Mouse (Mus musculus): ENCODE data around the gene Pip5kl1. TPM values are rescaled to one million over a fixed set of nuclear protein-coding genes. Genes with fewer than 3 reads are reported as not detected.
A peak's percentile ranks its signal among the peaks of the same experiment; 100 is the strongest.

Pip5kl1 gene
- polyA plus RNA-seq, 1 experiment = 0.67 TPM

DNA sequence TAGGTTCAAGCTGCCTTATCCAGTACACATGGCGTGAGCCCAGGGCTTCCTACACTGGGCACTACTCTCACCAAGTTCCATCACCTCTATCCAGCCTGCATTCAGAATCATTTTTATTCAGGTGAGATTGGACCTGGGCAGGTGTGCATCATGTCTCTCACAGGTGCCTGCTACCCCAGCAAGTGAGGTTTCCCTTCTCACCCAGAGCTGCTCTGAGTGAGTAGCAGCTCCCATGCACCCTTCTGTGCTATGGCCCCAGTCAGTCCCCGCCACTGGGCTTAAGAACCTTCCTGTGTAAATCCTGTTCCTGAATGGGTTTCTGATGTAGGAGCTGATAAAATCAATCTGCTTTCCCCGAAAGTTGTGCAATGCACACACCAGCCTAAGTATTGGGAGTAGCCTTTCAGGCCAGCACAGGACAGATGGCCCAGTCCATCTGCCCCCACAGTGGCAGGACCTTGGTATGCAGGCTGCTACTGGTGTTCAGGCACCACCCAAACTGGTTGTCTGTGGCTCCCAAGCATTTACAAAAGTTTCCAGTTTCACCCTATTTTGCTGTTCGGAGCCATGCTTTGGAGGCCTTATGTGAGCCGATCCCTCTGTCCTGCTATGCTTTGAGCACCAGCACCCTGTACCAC lies 49.6 kb downstream of the Pip5kl1 start:
- Histone ChIP-seq H3K27ac (ENCODE audit: insufficient read depth, low read length) (no peak overlapping the region), H3K4me3 (ENCODE audit: insufficient read depth, low read length) (no peak overlapping the region), H3K4me1 (ENCODE audit: control insufficient read depth, insufficient read depth, low read length) (peaks cover 16% of the 10 kb centered on the region)
- TF ChIP-seq CTCF (IDR thresholded peaks at IDR 0.05; ENCODE audit: borderline replicate concordance, insufficient read depth, low read length) (no peak), POLR2A (IDR thresholded peaks at IDR 0.05; ENCODE audit: low read depth, low read length) (no peak)

DNA sequence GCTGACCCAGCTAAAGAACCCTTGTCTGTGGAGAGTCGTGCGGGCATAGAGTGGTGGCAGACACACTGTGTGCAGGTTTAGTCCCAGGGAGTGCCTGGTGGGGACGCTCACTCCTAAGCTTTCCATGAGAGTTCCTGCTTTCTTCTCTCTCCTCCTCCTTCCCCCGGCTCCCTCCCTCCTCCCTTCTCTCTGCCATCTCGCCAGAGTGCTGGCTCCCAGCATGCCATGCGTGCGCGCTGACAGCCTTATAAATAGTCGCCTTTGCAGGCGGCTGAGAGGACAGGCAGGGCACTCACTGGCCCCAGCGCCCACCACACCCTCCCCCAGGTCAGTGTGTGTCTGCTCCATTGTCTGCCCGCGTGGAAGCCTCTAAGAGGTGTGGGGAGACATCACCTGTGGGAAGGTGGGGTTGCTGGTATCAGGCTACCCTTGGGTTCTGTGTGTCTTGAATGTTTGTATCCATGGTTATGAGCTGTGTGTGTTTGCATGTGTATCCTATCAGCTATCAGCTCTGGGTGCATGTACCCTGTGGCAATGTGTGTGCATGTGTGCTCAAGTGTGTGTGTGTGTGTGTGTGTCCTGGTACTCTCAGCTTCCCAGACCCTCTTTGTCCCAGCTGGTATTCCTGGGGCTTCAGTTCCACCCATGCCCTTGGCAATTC lies 50.7 kb downstream of the Pip5kl1 start:
- no peak for TF ChIP-seq CTCF (IDR thresholded peaks at IDR 0.05; ENCODE audit: borderline replicate concordance, insufficient read depth, low read length)
- TF ChIP-seq POLR2A (IDR thresholded peaks at IDR 0.05; ENCODE audit: low read depth, low read length) = peak; percentile 55; the same call in 1 of the 2 replicates
- Histone ChIP-seq H3K27ac (ENCODE audit: insufficient read depth, low read length) (peak overlapping the region; percentile 6; the same call in 1 of the 2 replicates), H3K4me1 (ENCODE audit: control insufficient read depth, insufficient read depth, low read length) (peaks cover 14% of the 10 kb centered on the region), H3K4me3 (ENCODE audit: insufficient read depth, low read length) (no peak overlapping the region)

DNA sequence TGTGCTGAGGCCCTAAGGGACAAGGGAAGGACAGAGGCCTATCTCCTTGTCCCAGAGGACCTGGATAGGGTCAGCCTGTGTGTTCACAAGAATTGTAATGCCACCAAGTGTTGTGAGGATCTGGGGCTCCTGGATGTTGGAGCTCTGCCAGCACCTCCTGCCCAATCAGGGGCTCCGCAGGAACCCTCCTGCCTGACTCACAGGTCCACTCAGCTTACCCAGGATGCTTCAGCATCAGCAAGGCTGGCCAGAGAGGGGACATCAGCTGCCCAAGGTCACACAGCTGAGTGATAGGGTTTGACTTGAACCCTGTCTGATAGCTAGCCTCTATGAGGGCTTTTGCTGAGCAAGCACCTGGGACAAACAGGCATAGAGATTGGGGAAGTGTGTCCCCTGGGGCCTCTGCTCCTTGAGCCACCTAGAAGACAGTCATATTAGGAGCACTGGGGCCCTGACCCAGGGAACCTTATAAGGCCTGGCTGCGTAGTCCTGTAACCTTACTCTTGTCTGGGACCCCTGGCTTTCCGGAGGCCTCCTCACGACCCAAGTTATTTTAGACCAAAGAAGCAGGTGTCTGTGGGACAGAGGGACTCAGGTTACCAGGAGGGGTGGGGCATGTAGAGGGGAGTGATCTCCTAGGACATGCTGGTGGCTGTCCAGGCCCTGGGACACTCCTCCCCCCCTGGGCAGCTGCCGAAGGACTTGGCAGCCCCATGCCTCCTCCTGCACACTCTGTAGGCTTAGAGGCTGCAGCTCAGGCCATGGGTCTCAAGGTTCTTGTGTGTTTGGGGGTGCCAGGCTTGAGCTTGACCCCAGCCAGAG lies 51.5 kb downstream of the Pip5kl1 start:
- H3K4me3 ChIP-seq (ENCODE audit: insufficient read depth, low read length) = no peak overlapping the region

DNA sequence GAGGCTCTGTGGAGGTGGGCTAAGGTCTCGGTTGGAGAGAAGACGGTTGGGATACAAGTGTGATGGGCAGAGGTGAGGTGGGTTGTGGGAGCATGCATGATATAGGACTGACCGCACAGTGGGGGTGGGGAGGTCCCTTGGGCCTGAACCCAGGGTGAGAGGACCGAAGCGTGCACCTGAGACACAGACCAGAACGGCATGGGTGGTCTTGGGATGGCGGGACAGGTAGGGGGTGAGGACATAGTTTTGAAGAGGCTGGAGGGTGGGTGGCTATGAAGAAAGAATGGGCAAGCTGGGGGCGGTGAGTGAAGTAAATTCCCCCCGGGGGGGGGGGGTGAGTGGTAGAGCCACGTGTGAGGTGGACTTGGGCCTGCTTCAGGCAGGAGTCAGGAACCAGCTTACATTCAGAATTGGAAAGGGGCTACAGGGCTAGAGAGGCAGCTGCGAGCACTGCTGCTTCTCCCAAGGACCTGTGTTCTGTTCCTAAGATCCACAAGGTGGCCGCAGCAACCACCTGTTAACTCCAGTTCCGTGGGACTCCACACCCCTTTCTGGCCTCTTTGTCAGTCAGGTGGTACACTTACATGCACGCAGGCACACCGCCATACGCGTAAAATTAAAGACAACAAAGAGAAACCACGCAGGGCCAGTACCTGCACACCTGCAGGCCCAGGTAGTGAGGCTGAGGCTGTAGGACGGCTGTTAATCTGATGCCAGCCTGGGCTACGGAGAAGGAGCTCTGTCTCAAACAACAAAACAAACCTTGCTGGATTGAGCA lies 52.9 kb downstream of the Pip5kl1 start:
- H3K4me1 ChIP-seq (ENCODE audit: control insufficient read depth, insufficient read depth, low read length) = peaks cover 7% of the 10 kb centered on the region; the same call in 1 of the 2 replicates
- no peak overlapping the region for H3K27ac ChIP-seq (ENCODE audit: insufficient read depth, low read length)
- H3K4me3 ChIP-seq (ENCODE audit: insufficient read depth, low read length) = no peak overlapping the region
- no peak for TF ChIP-seq POLR2A (IDR thresholded peaks at IDR 0.05; ENCODE audit: low read depth, low read length)
- TF ChIP-seq CTCF (IDR thresholded peaks at IDR 0.05; ENCODE audit: borderline replicate concordance, insufficient read depth, low read length) = no peak

More for the DNA sequence above, 51.5 kb downstream of the Pip5kl1 start:
- TF ChIP-seq CTCF (IDR thresholded peaks at IDR 0.05; ENCODE audit: borderline replicate concordance, insufficient read depth, low read length) (no peak), POLR2A (IDR thresholded peaks at IDR 0.05; ENCODE audit: low read depth, low read length) (no peak)
- Histone ChIP-seq H3K27ac (ENCODE audit: insufficient read depth, low read length) (peak overlapping the region; percentile 6; the same call in 1 of the 2 replicates), H3K4me1 (ENCODE audit: control insufficient read depth, insufficient read depth, low read length) (peaks cover 7% of the 10 kb centered on the region; the same call in 1 of the 2 replicates)

DNA sequence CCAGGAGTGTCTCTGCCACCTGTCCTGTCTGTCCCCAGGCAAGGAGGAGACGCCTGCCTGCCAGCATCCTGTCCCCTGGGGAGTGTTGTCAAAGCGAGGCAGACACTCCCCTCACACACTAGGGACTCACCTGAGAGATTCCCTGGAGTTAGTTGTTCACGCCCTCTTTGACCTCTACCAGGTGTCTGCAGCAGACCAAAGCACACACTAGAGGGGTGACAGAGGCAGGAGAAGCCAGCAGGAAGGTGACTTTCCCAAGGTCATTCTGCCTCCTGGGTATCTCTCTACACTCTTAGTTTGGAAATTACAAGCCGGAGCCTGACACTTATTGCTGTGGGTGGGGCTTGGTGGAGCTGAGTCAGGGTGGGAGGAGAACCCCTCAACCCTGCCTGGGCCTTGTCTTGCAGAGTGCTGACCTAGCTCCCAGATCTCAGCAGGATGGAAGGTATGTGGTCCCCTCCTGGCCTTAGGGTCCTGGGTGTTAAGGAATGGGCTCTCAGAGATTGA lies 53.5 kb downstream of the Pip5kl1 start:
- H3K4me3 ChIP-seq (ENCODE audit: insufficient read depth, low read length) = peak overlapping the region; percentile 41
- H3K27ac ChIP-seq (ENCODE audit: insufficient read depth, low read length) = peak overlapping the region; percentile 87
- TF ChIP-seq CTCF (IDR thresholded peaks at IDR 0.05; ENCODE audit: borderline replicate concordance, insufficient read depth, low read length) (no peak), POLR2A (IDR thresholded peaks at IDR 0.05; ENCODE audit: low read depth, low read length) (peak; percentile 61)
- peaks cover 7% of the 10 kb centered on the region; the same call in 1 of the 2 replicates for H3K4me1 ChIP-seq (ENCODE audit: control insufficient read depth, insufficient read depth, low read length)

DNA sequence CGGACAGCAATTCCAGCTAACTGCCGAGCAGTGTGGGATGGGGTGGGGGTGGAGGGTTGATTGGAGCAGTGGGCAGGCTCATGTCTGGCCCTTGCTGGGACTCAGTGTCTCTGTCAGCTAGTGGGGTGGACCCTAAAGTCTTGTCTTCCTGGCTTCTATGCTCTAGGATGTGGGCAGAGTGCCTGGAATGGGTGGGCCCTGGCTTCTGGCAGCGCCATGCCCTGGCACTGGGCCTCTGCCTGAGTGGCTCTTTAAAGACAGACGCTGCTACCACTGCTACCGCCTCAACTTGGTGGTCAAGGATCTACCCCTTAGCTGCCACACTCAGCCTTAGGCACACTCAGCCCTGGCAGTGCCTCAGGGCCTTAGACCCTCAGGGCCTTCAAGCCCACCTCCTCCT lies 54.1 kb downstream of the Pip5kl1 start:
- H3K27ac ChIP-seq (ENCODE audit: insufficient read depth, low read length) = peak overlapping the region; percentile 87
- peak; percentile 51; the same call in 1 of the 2 replicates for TF ChIP-seq POLR2A (IDR thresholded peaks at IDR 0.05; ENCODE audit: low read depth, low read length)
- no peak for TF ChIP-seq CTCF (IDR thresholded peaks at IDR 0.05; ENCODE audit: borderline replicate concordance, insufficient read depth, low read length)
- peak overlapping the region; percentile 41 for H3K4me3 ChIP-seq (ENCODE audit: insufficient read depth, low read length)
- peaks cover 9% of the 10 kb centered on the region; the same call in 1 of the 2 replicates for H3K4me1 ChIP-seq (ENCODE audit: control insufficient read depth, insufficient read depth, low read length)

DNA sequence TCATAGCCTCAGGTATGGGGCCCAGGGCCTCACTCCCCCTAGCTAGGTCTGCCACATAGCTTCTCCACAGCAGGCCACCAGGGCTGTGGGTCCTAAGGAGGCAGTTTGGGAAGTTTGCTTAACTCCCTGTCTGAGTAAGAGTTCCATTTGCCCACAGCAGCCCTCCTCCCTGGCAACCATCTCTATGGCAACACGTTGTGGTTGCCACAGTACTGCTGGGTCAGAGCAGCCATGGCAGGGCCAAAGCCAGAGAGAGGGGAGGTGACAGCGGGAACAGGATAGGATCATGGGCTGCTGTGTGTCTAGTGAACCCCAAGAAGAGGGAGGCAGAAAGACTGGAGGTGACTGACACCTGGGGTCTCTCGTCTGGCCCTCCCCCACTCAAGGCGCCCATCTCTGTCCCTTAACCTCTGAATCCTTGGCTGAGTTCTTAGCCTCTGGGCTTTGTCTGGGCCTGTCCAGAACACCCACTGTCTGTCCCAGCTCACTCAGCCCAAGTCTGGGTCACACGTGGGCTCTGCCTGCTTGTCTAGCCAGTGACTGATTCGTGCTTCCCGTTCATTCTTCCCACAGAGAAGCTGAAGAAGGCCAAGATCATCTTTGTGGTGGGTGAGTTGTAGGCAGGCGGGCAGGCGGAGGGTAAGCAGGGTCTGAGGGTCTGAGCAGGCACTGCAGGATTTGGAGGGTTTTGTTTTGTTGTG lies 54.8 kb downstream of the Pip5kl1 start:
- peaks cover 9% of the 10 kb centered on the region; the same call in 1 of the 2 replicates for H3K4me1 ChIP-seq (ENCODE audit: control insufficient read depth, insufficient read depth, low read length)
- peak overlapping the region; percentile 87 for H3K27ac ChIP-seq (ENCODE audit: insufficient read depth, low read length)
- TF ChIP-seq POLR2A (IDR thresholded peaks at IDR 0.05; ENCODE audit: low read depth, low read length) (peak; percentile 51), CTCF (IDR thresholded peaks at IDR 0.05; ENCODE audit: borderline replicate concordance, insufficient read depth, low read length) (no peak)
- peak overlapping the region; percentile 41 for H3K4me3 ChIP-seq (ENCODE audit: insufficient read depth, low read length)

DNA sequence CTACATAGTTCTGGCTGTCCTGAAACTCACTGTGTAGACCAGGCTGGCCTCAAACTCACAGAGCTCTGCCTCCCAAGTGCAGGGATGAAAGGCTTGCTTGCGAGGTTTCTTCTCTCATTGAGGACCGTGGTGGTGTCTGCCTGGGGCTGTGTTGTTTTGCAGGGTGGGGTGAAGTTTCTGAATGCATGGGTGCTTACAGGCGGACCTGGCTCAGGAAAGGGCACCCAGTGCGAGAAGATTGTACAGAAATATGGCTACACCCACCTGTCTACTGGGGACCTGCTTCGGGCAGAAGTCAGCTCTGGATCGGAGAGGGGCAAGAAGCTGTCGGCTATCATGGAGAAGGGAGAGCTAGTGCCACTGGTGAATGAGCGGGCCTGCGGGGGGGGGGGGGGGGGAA lies 55.4 kb downstream of the Pip5kl1 start:
- no peak for TF ChIP-seq CTCF (IDR thresholded peaks at IDR 0.05; ENCODE audit: borderline replicate concordance, insufficient read depth, low read length)
- TF ChIP-seq POLR2A (IDR thresholded peaks at IDR 0.05; ENCODE audit: low read depth, low read length) = no peak
- H3K27ac ChIP-seq (ENCODE audit: insufficient read depth, low read length) = peak overlapping the region; percentile 87
- peaks cover 9% of the 10 kb centered on the region; the same call in 1 of the 2 replicates for H3K4me1 ChIP-seq (ENCODE audit: control insufficient read depth, insufficient read depth, low read length)
- peak overlapping the region; percentile 41 for H3K4me3 ChIP-seq (ENCODE audit: insufficient read depth, low read length)

Data from embryonic fibroblast, embryonic 13.5 days (primary cell).